Mouse (Mus musculus) granulocyte monocyte progenitor cell, adult 5-6 weeks (primary cell): ENCODE results near the gene Adora2b. TPM values are rescaled to one million over a fixed set of nuclear protein-coding genes. Genes with fewer than 3 reads are reported as not detected.

Experiments used
- total RNA-seq, 2 experiments: library from RNA; stranded (forward) in 1 of 2; stranded (reverse) in 1 of 2; fragments of 200-712, 200-1000 nt in 1 of 2; fragments of >200 nt in 1 of 2; fragmentation: Nextera tagmentation in 1 of 2; gene quantifications; 2 replicates each; pipeline ENCODE4 v1.2.3; 2014 to 2017

Adora2b gene
- total RNA-seq, 2 experiments from 2014 or later, result 0.46 to 1.0 TPM

Other genes starting within 250 kb of the Adora2b start
- 14.1 and 20.8 TPM in 2 replicates for gene Zswim7, start 32.4 kb downstream of the Adora2b start, total RNA-seq (2014; fragmentation: Nextera tagmentation)
- gene Zswim7, start 32.4 kb downstream of the Adora2b start, total RNA-seq (2017), result 6.2 TPM in 2 replicates
- 15.7 and 15.8 TPM in 2 replicates for gene Ttc19, start 32.5 kb downstream of the Adora2b start, total RNA-seq (2014; fragmentation: Nextera tagmentation)
- gene Ttc19, start 32.5 kb downstream of the Adora2b start, total RNA-seq (2017), result 15.8 and 16.5 TPM in 2 replicates
- 4.7 and 12.2 TPM in 2 replicates for gene Pigl, start 209.5 kb downstream of the Adora2b start, total RNA-seq (2014; fragmentation: Nextera tagmentation)
- gene Pigl, start 209.5 kb downstream of the Adora2b start, total RNA-seq (2017), result 2.5 and 3.6 TPM in 2 replicates
- gene Ncor1, start 209.6 kb downstream of the Adora2b start, total RNA-seq (2014; fragmentation: Nextera tagmentation), result 289 and 349 TPM in 2 replicates
- gene Ncor1, start 209.6 kb downstream of the Adora2b start, total RNA-seq (2017), result 267 and 271 TPM in 2 replicates